Mouse (Mus musculus) ES-E14 (cell line): ENCODE results near the gene Recql5. TPM values are rescaled to one million over a fixed set of nuclear protein-coding genes. Genes with fewer than 3 reads are reported as not detected.

ENCODE experiments used
- DNase-seq: peaks from one replicate; pipeline ENCODE4 v3.0.0-alpha.2; 2013; ENCODE audit warnings: low read depth, low spot score
- H3K27ac ChIP-seq: 2 replicates; pipeline ENCODE4 v1.5.1; 2012; ENCODE audit warnings: low read depth, mild to moderate bottlenecking, low read length, moderate library complexity, mixed read lengths; ENCODE audit not compliant: poor library complexity, insufficient read depth, severe bottlenecking
- H3K36me3 ChIP-seq: 2 replicates; pipeline ENCODE4 v1.6.1; 2012; ENCODE audit warnings: mild to moderate bottlenecking, low read length, moderate library complexity, mixed read lengths; ENCODE audit not compliant: control insufficient read depth, poor library complexity, insufficient read depth, severe bottlenecking
- H3K4me1 ChIP-seq, 2 experiments: fragments of 150-350 bp in 1 of 2; sonication (generic) in 1 of 2; 2 replicates each; pipeline ENCODE4 v1.6.1; 2012; ENCODE audit warnings: low read length in 2 of 2, mild to moderate bottlenecking in 1 of 2, mixed read lengths in 1 of 2; ENCODE audit not compliant: control insufficient read depth in 2 of 2, insufficient read depth in 2 of 2, poor library complexity in 1 of 2
- H3K4me3 ChIP-seq, 2 experiments: fragments of 150-350 bp in 1 of 2; sonication (generic) in 1 of 2; 2 replicates each; pipeline ENCODE4 v1.5.1; 2012; ENCODE audit warnings: low read length in 2 of 2, low read depth in 1 of 2, mild to moderate bottlenecking in 1 of 2, mixed read lengths in 1 of 2; ENCODE audit not compliant: insufficient read depth in 1 of 2, poor library complexity in 1 of 2, severe bottlenecking in 1 of 2
- H3K9ac ChIP-seq: 2 replicates; pipeline ENCODE4 v1.6.1; 2012; ENCODE audit warnings: low read depth, mild to moderate bottlenecking, low read length, mixed read lengths; ENCODE audit not compliant: poor library complexity, insufficient read depth, severe bottlenecking
- H3K9me3 ChIP-seq: fragments of 150-350 bp; sonication (generic); 2 replicates; pipeline ENCODE4 v1.6.1; 2012; ENCODE audit warnings: low read depth, mild to moderate bottlenecking, low read length; ENCODE audit not compliant: control insufficient read depth, insufficient read depth
- CHD2 ChIP-seq: IDR thresholded peaks from 2 replicates; pipeline ENCODE4 v1.6.1; 2014; ENCODE audit warnings: mild to moderate bottlenecking, low read depth, low read length, inconsistent platforms
- HCFC1 ChIP-seq: IDR thresholded peaks from 2 replicates; pipeline ENCODE4 v1.6.1; 2012; ENCODE audit warnings: low read length, inconsistent platforms, borderline replicate concordance; ENCODE audit not compliant: insufficient read depth
- MAFK ChIP-seq: IDR thresholded peaks from 2 replicates; pipeline ENCODE4 v1.6.1; 2014; ENCODE audit warnings: mild to moderate bottlenecking, low read depth, low read length, inconsistent platforms; ENCODE audit not compliant: insufficient read depth
- ZC3H11A ChIP-seq: IDR thresholded peaks from 2 replicates; pipeline ENCODE4 v1.6.1; 2012; ENCODE audit warnings: low read depth, mild to moderate bottlenecking, inconsistent platforms, low read length, borderline replicate concordance
- ZNF384 ChIP-seq: IDR thresholded peaks from 2 replicates; pipeline ENCODE4 v1.6.1; 2012; ENCODE audit warnings: low read depth, low read length, inconsistent platforms
- in situ Hi-C, 2 experiments: fragments of 600-800 bp; cut with MboI; formaldehyde crosslinking; loops; one replicate each; pipeline ENCODE4 v1.15.1; 2025; ENCODE audit warnings: low sequenced_read_pairs in 2 of 2, inconsistent platforms in 1 of 2; ENCODE audit not compliant: unreplicated experiment in 2 of 2
- total RNA-seq: library from RNA; depleted of rRNA; stranded (reverse); fragments of 300-350 nt; gene quantifications from 2 replicates; pipeline ENCODE4 v1.2.3, GENCODE M21; 2012

Recql5 gene
- total RNA-seq, 1 experiment = 28.0 TPM

DNA sequence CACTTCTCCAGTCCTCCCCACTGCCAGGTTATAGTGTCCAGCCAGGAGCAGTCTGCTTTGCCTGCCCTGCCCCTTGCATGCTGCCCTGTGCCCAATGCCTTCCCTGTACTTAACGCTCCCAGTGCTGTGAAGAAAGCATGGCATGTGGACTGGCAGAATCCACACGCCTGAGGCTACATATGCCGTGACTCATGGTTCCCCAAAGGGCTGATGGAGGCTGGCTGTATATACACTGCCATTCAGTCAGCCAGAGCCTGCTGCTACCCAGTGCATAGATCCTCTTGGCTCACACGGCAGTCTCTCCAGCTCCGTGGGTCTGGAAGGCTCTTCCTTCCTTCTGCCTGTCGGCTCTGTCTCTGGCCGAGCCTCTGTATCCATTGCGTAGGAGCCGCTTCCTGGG, 15.0 kb upstream of the Recql5 start:
- H3K4me1 ChIP-seq = peaks cover 2 to 7% of the 10 kb centered on the region in 2 experiments; a peak in 2 of 4 replicates
- no peak for DNase-seq
- H3K36me3 ChIP-seq = peaks cover 32% of the 10 kb centered on the region
- in situ Hi-C loops = no loop called here
- H3K9me3 ChIP-seq = no peaks in the 10 kb centered on the region
- H3K9ac ChIP-seq = no peak overlapping the region
- no peak overlapping the region for H3K27ac ChIP-seq
- TF ChIP-seq ZNF384 (no peak), MAFK (no peak), HCFC1 (no peak), ZC3H11A (no peak), CHD2 (no peak)
- H3K4me3 ChIP-seq = no peak overlapping the region

- DNase-seq = no peak
- peak overlapping the region; percentile 84 for H3K27ac ChIP-seq
Observed at GRCm38 (mm10) chr11:115946221-115946828, 13.0 kb upstream of the Recql5 start.

DNA sequence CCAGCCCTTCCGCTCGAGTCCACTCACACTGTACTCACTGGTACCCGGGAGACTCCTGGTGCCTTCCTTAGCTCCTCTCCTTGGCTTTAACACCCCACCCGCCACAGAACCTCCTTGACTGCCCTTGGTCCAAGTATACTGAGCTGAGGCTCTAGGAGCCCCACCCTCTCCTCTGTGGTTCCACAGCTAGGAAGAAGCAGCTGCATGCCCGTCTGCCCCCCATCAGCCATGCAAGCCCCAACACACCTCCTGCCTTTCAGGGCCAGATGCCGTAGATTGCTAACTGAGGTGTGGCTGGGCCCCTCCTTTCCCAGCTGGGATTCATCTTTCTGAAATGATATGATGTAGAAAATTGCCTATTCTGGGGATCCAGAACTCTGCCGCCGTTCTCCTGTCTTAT, 12.0 kb upstream of the Recql5 start:
- TF ChIP-seq ZC3H11A = no peak
- TF ChIP-seq ZNF384 = no peak
- TF ChIP-seq CHD2 = no peak
- no peak for TF ChIP-seq MAFK
- no peak for TF ChIP-seq HCFC1
- peak overlapping the region; percentile 9; the same call in 1 of the 2 replicates for H3K9ac ChIP-seq
- H3K27ac ChIP-seq = peak overlapping the region; percentile 84; the same call in 1 of the 2 replicates
- peaks cover 2 to 7% of the 10 kb centered on the region in 2 experiments; a peak in 2 of 4 replicates for H3K4me1 ChIP-seq
- DNase-seq = peak; percentile 41
- peak overlapping the region; percentile 10 to 31; a peak in 2 of 4 replicates for H3K4me3 ChIP-seq
- no peaks in the 10 kb centered on the region for H3K9me3 ChIP-seq
- in situ Hi-C loops = no loop called here
- H3K36me3 ChIP-seq = peaks cover 33% of the 10 kb centered on the region

More at GRCm38 (mm10) chr11:115946221-115946828, 13.0 kb upstream of the Recql5 start:
- peaks cover 2 to 7% of the 10 kb centered on the region in 2 experiments; a peak in 2 of 4 replicates for H3K4me1 ChIP-seq
- H3K9me3 ChIP-seq = no peaks in the 10 kb centered on the region
- H3K36me3 ChIP-seq = peaks cover 33% of the 10 kb centered on the region
- H3K9ac ChIP-seq = peak overlapping the region; percentile 44; the same call in 1 of the 2 replicates
- in situ Hi-C loops = no loop called here
- H3K4me3 ChIP-seq = no peak overlapping the region
- TF ChIP-seq MAFK = no peak

- H3K9ac ChIP-seq = no peak overlapping the region
- H3K36me3 ChIP-seq = peaks cover 26% of the 10 kb centered on the region
- H3K4me3 ChIP-seq = no peak overlapping the region
- H3K27ac ChIP-seq = no peak overlapping the region
- no peaks in the 10 kb centered on the region for H3K9me3 ChIP-seq
- TF ChIP-seq CHD2 (no peak), ZNF384 (no peak), MAFK (no peak), ZC3H11A (no peak), HCFC1 (no peak)
- in situ Hi-C loops = loop anchor here in 1 of 2 experiments (5.0 kb wide), 1 partner anchor 55 kb away; no protein-coding TSS in a partner anchor
- DNase-seq = no peak
- H3K4me1 ChIP-seq = peaks cover 2 to 7% of the 10 kb centered on the region in 2 experiments; a peak in 2 of 4 replicates
Observed at GRCm38 (mm10) chr11:115941980-115942379, 8.7 kb upstream of the Recql5 start.
